ENCODE assay signal across 9 mouse cellular contexts in the genomic region with DNA sequence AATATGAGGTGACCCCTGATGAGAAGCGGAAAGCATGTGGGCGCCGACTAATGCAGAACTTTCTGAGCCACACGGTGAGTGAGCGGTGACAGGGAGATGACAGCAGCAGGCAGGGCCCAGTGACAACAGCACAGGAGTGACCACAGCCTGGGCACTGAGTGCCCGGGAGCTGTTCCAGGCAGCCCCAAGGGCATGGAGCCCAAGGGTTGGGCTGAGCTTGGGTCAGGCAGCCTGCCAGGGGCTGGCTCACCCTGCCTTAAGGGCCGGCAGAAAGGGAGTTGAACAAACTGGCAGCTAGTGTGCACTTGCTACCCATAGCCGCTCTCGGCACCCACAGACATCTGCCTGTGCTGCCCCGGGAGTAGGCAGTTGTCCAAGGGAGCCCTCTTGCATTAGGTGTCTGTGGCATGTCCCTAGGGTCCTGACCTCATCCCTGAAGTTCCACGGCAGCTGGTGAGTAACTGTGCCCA. TPM values are rescaled to one million over a fixed set of nuclear protein-coding genes. Genes with fewer than 3 reads are reported as not detected.
DNase-seq lines count a peak whose midpoint lies in the region; ATAC-seq and TF ChIP-seq lines count a peak whose summit lies in the region.
"Had no signal": no experiment of that assay in that cellular context is flagged by ENCODE, and none has a peak within 500 bp of the region (broad histone marks: within the 10 kb centered on the region; RNA-seq: fewer than 3 reads in every experiment).

No protein-coding gene starts in this region.

- DNase-seq in layer of hippocampus, adult 2 months (ENCODE audit: low spot score in 2 of 2), result peak; percentile 55 to 64
- no peak for DNase-seq in layer of hippocampus, adult 9-10 months (ENCODE audit: low spot score)
- peak; percentile 92 to 94 for DNase-seq in adrenal gland, adult (ENCODE audit: inconsistent age in 2 of 2, low spot score in 1 of 2)
- DNase-seq in gastrocnemius, adult 2 months, result peak; percentile 94
- no peak for DNase-seq in liver, postnatal 0 days
- no peak for DNase-seq in urinary bladder, adult 18-20 months (ENCODE audit: low spot score in 2 of 2)
- DNase-seq in thymus, adult 2 months, result no peak

- TF ChIP-seq CTCF in layer of hippocampus, adult 2 months (conservative IDR thresholded peaks at IDR 0.05), result no peak
- TF ChIP-seq CTCF in gastrocnemius, adult 2 months (IDR thresholded peaks at IDR 0.05), result no peak
- no peak for TF ChIP-seq CTCF in liver, postnatal 0 days (IDR thresholded peaks at IDR 0.05; ENCODE audit: low read depth)
- no peak for TF ChIP-seq CTCF in thymus, adult 2 months (IDR thresholded peaks at IDR 0.05; ENCODE audit: borderline replicate concordance, control insufficient read depth, extremely low read depth, insufficient read depth, low read length, poor library complexity)

- H3K9ac ChIP-seq in liver, postnatal 0 days (replicated peaks), result no peak overlapping the region
- H3K9ac ChIP-seq in forebrain, embryonic 15.5 days (replicated peaks), result no peak overlapping the region

- intact Hi-C loops in gastrocnemius, adult 2 months (cut with DNase I), result loop anchor here (2.0 kb wide), 2 partner anchors 18 to 62 kb away; a partner anchor contains a TSS

- peak overlapping the region; percentile 48; the same call in 1 of the 2 replicates for H3K27ac ChIP-seq in layer of hippocampus, adult 2 months
- H3K27ac ChIP-seq in gastrocnemius, adult 2 months, result peak overlapping the region; percentile 89
- H3K27ac ChIP-seq in liver, postnatal 0 days (ENCODE audit: low read depth), result no peak overlapping the region
- H3K27ac ChIP-seq in thymus, adult 2 months (ENCODE audit: control insufficient read depth, insufficient read depth, low read length), result no peak overlapping the region
- no peak overlapping the region for H3K27ac ChIP-seq in forebrain, embryonic 15.5 days (replicated peaks)

- TF ChIP-seq POLR2A in thymus, adult 2 months (IDR thresholded peaks at IDR 0.05; ENCODE audit: control insufficient read depth, extremely low read depth, insufficient read depth, low read length, poor library complexity), result no peak

- H3K4me3 ChIP-seq in layer of hippocampus, adult 2 months, result no peak overlapping the region
- peak overlapping the region; percentile 43 for H3K4me3 ChIP-seq in gastrocnemius, adult 2 months
- no peak overlapping the region for H3K4me3 ChIP-seq in liver, postnatal 0 days (ENCODE audit: low read depth, low read length)
- no peak overlapping the region for H3K4me3 ChIP-seq in thymus, adult 2 months (ENCODE audit: control insufficient read depth, insufficient read depth, low read length)
- no peak overlapping the region for H3K4me3 ChIP-seq in forebrain, embryonic 15.5 days

- 91% methylated on average over 11 of the region's 11 CpGs for WGBS in liver, postnatal 0 days (ENCODE audit: insufficient replicate concordance)
- 91% methylated on average over 11 of the region's 11 CpGs for WGBS in thymus, adult 2 months
- 89% methylated on average over 11 of the region's 11 CpGs for WGBS in forebrain, embryonic 15.5 days

- H3K36me3 ChIP-seq in liver, postnatal 0 days (replicated peaks; ENCODE audit: insufficient read depth, low read length), result peaks cover 54% of the 10 kb centered on the region
- H3K36me3 ChIP-seq in thymus, adult 2 months (ENCODE audit: control insufficient read depth, insufficient read depth, low read length), result peaks cover 57% of the 10 kb centered on the region
- peaks cover 50% of the 10 kb centered on the region for H3K36me3 ChIP-seq in forebrain, embryonic 15.5 days

- peaks cover 50% of the 10 kb centered on the region for H3K4me1 ChIP-seq in liver, postnatal 0 days (ENCODE audit: insufficient read depth)
- H3K4me1 ChIP-seq in thymus, adult 2 months (replicated peaks; ENCODE audit: control insufficient read depth, insufficient read depth, low read length), result peaks cover 47% of the 10 kb centered on the region
- H3K4me1 ChIP-seq in forebrain, embryonic 15.5 days, result peaks cover 22% of the 10 kb centered on the region

- ATAC-seq in liver, postnatal 0 days, result no peak
- ATAC-seq in forebrain, embryonic 15.5 days (replicated peaks), result no peak

- H3K4me2 ChIP-seq in liver, postnatal 0 days (ENCODE audit: low read depth, low read length), result 0 out of 2 replicates have a peak overlapping the region, but pooled peaks have one; percentile 9
- no peak overlapping the region for H3K4me2 ChIP-seq in forebrain, embryonic 15.5 days (replicated peaks)

- no peaks in the 10 kb centered on the region for H3K9me3 ChIP-seq in liver, postnatal 0 days (ENCODE audit: low read length)
- no peaks in the 10 kb centered on the region for H3K9me3 ChIP-seq in forebrain, embryonic 15.5 days

- no peak for TF ChIP-seq EP300 in liver, postnatal 0 days (IDR thresholded peaks at IDR 0.05; ENCODE audit: low read depth)

- no peaks in the 10 kb centered on the region for H3K27me3 ChIP-seq in liver, postnatal 0 days (ENCODE audit: insufficient read depth, low read length)
- H3K27me3 ChIP-seq in thymus, adult 2 months (ENCODE audit: control insufficient read depth, insufficient read depth, low read length), result no peaks in the 10 kb centered on the region
- no peaks in the 10 kb centered on the region for H3K27me3 ChIP-seq in forebrain, embryonic 15.5 days

RNA-seq across cellular contexts. Expression of a gene that starts 5.7 kb away (rescaled TPM):
- total RNA-seq in layer of hippocampus, adult 2 months (2021), result 10 to 100 TPM; 64.8 to 65.8 TPM
- 1 to 10 TPM; 9.6 to 10.0 TPM for total RNA-seq in gastrocnemius, adult 2 months (2021)
- polyA plus RNA-seq in liver, postnatal 0 days (2015; fragmentation: Nextera tagmentation; extraction: Ambion mirVana), result 15.9 and 16.7 TPM in 2 replicates
- 228 and 238 TPM in 2 replicates for polyA plus RNA-seq in thymus, adult 2 months (2012; rRNA removed)
- 46.1 and 47.6 TPM in 2 replicates for polyA plus RNA-seq in forebrain, embryonic 15.5 days (2015; fragmentation: Nextera tagmentation; extraction: Ambion mirVana)

RNA-seq across cellular contexts. Expression of a gene that starts 13.5 kb away (rescaled TPM):
- 10 to 100 TPM; 83.0 to 84.5 TPM for total RNA-seq in layer of hippocampus, adult 2 months (2021)
- total RNA-seq in gastrocnemius, adult 2 months (2021), result under 1 TPM; 0.18 to 0.22 TPM
- not detected in 2 replicates for polyA plus RNA-seq in liver, postnatal 0 days (2015; fragmentation: Nextera tagmentation; extraction: Ambion mirVana)
- polyA plus RNA-seq in thymus, adult 2 months (2012; rRNA removed), result 33.8 and 52.2 TPM in 2 replicates
- polyA plus RNA-seq in forebrain, embryonic 15.5 days (2015; fragmentation: Nextera tagmentation; extraction: Ambion mirVana), result 3.2 and 3.4 TPM in 2 replicates

RNA-seq across cellular contexts. Expression of a gene that starts 24.0 kb away (rescaled TPM):
- under 1 TPM; 0.44 to 0.93 TPM for total RNA-seq in layer of hippocampus, adult 2 months (2021)
- total RNA-seq in gastrocnemius, adult 2 months (2021), result not detected
- polyA plus RNA-seq in liver, postnatal 0 days (2015; fragmentation: Nextera tagmentation; extraction: Ambion mirVana), result 403 and 418 TPM in 2 replicates
- polyA plus RNA-seq in thymus, adult 2 months (2012; rRNA removed), result 0.39 and 1.6 TPM in 2 replicates
- polyA plus RNA-seq in forebrain, embryonic 15.5 days (2015; fragmentation: Nextera tagmentation; extraction: Ambion mirVana), result 0.09 TPM in 1 of 2 replicates, not detected in the other

RNA-seq across cellular contexts. Expression of a gene that starts 35.5 kb away (rescaled TPM):
- total RNA-seq in layer of hippocampus, adult 2 months (2021), result not detected
- not detected for total RNA-seq in gastrocnemius, adult 2 months (2021)
- polyA plus RNA-seq in liver, postnatal 0 days (2015; fragmentation: Nextera tagmentation; extraction: Ambion mirVana), result not detected in 2 replicates
- polyA plus RNA-seq in thymus, adult 2 months (2012; rRNA removed), result not detected in 2 replicates
- 0.63 TPM in 1 of 2 replicates, not detected in the other for polyA plus RNA-seq in forebrain, embryonic 15.5 days (2015; fragmentation: Nextera tagmentation; extraction: Ambion mirVana)
- total RNA-seq: left cerebral cortex, adult 8-10 months had no signal

RNA-seq across cellular contexts. Expression of a gene that starts 37.4 kb away (rescaled TPM):
- total RNA-seq in layer of hippocampus, adult 2 months (2021), result 100 to 1,000 TPM; 396 to 403 TPM
- 1 to 10 TPM; 4.9 to 7.7 TPM for total RNA-seq in gastrocnemius, adult 2 months (2021)
- 4.1 and 4.2 TPM in 2 replicates for polyA plus RNA-seq in liver, postnatal 0 days (2015; fragmentation: Nextera tagmentation; extraction: Ambion mirVana)
- polyA plus RNA-seq in thymus, adult 2 months (2012; rRNA removed), result 7.8 and 9.8 TPM in 2 replicates
- 732 and 750 TPM in 2 replicates for polyA plus RNA-seq in forebrain, embryonic 15.5 days (2015; fragmentation: Nextera tagmentation; extraction: Ambion mirVana)

Comparison
In these comparisons a context has a peak if more than half of its experiments do, and no peak if none do; other contexts are left out.
1. DNase-seq: peak in layer of hippocampus, adult 2 months (2 of 2), adrenal gland, adult (2 of 2) and gastrocnemius, adult 2 months (single experiment); none in layer of hippocampus, adult 9-10 months (single experiment), liver, postnatal 0 days (single experiment), urinary bladder, adult 18-20 months (0 of 2) and thymus, adult 2 months (single experiment).
2. H3K27ac ChIP-seq: peak in layer of hippocampus, adult 2 months (single experiment) and gastrocnemius, adult 2 months (single experiment); none in liver, postnatal 0 days (single experiment), thymus, adult 2 months (single experiment) and forebrain, embryonic 15.5 days (single experiment).
3. RNA of a gene that starts 24.0 kb away (polyA plus RNA-seq): 403 to 418 TPM in liver, postnatal 0 days; 0.39 to 1.6 TPM in thymus, adult 2 months and 0.09 TPM in forebrain, embryonic 15.5 days; every median in the first group is over 100 times any median in the second.